Mouse (Mus musculus): ENCODE measurements around the gene Gm21704. TPM values are rescaled to one million over a fixed set of nuclear protein-coding genes. Genes with fewer than 3 reads are reported as not detected.
"Not testable (repeated sequence)": the region's sequence is repeated elsewhere in the genome, so short reads cannot be mapped to it uniquely, and the experiment has no call there.

The Gm21704 gene
- total RNA-seq (2014; rRNA removed) = not detected in 2 replicates
- not detected in 2 replicates for polyA plus RNA-seq (2012; rRNA removed)

DNA sequence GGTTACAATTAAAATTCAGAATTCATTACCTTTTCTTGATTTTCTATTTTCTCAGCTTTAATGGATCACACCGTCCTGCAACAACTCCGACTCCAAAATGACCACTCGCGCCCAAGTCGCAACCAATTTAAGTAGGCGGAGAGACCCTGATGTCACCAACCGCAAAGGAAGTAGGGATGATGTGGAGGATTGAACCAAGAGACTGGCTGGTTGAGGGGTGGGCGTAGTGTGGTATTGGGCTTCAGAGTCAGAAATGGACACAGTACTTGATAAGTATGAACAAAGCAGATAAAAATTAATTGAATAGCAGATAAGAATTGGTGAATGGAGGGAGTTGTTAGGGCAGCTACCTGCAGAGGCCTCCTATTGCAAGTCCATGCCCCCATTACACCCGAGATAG lies at the start of gene Gm21704, which contains the start of gene Gm21708:
TSS of gene Gm21704 (minus strand) at position 101 of the 400 bp plus-strand sequence.
TSS of gene Gm21708 (minus strand) at position 101 of the 400 bp plus-strand sequence.
- H3K4me3 ChIP-seq (ENCODE audit: insufficient read depth, low read depth, low read length); H3K79me2 ChIP-seq (ENCODE audit: control insufficient read depth, insufficient read depth, low read length); H3K9ac ChIP-seq (ENCODE audit: low read depth, low read length); H3K27me3 ChIP-seq (ENCODE audit: control insufficient read depth, insufficient read depth, low read length); H3K36me3 ChIP-seq (ENCODE audit: control insufficient read depth, insufficient read depth, low read length); DNase-seq (ENCODE audit: extremely low read depth, low read depth, low spot score); H3K27ac ChIP-seq (replicated peaks; ENCODE audit: insufficient read depth, low read depth, low read length); H3K4me1 ChIP-seq (ENCODE audit: control insufficient read depth, insufficient read depth, low read length): not testable (repeated sequence)
- no CpG with 5 or more reads among the region's 9 CpGs for WGBS

DNA sequence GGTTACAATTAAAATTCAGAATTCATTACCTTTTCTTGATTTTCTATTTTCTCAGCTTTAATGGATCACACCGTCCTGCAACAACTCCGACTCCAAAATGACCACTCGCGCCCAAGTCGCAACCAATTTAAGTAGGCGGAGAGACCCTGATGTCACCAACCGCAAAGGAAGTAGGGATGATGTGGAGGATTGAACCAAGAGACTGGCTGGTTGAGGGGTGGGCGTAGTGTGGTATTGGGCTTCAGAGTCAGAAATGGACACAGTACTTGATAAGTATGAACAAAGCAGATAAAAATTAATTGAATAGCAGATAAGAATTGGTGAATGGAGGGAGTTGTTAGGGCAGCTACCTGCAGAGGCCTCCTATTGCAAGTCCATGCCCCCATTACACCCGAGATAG lies 64.7 kb downstream of the Gm21704 start, which contains the start of gene Gm21693:
TSS of gene Gm21693 (minus strand) at position 101 of the 400 bp plus-strand sequence.
- WGBS = no CpG with 5 or more reads among the region's 9 CpGs
- not testable (repeated sequence) for DNase-seq (ENCODE audit: extremely low read depth, low read depth, low spot score); H3K27me3 ChIP-seq (ENCODE audit: control insufficient read depth, insufficient read depth, low read length); H3K4me3 ChIP-seq (ENCODE audit: insufficient read depth, low read depth, low read length); H3K79me2 ChIP-seq (ENCODE audit: control insufficient read depth, insufficient read depth, low read length); H3K27ac ChIP-seq (replicated peaks; ENCODE audit: insufficient read depth, low read depth, low read length); H3K36me3 ChIP-seq (ENCODE audit: control insufficient read depth, insufficient read depth, low read length); H3K9ac ChIP-seq (ENCODE audit: low read depth, low read length); H3K4me1 ChIP-seq (ENCODE audit: control insufficient read depth, insufficient read depth, low read length)

DNA sequence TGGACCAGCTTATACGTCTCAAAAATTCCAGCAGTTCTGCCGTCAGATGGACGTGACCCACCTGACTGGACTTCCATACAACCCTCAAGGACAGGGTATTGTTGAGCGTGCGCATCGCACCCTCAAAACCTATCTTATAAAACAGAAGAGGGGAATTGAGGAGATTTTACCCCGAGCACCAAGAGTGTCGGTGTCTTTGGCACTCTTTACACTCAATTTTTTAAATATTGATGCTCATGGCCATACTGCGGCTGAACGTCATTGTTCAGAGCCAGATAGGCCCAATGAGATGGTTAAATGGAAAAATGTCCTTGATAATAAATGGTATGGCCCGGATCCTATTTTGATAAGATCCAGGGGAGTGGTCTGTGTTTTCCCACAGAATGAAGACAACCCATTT lies 69.3 kb downstream of the Gm21704 start:
- not testable (repeated sequence) for H3K4me3 ChIP-seq (ENCODE audit: insufficient read depth, low read depth, low read length); DNase-seq (ENCODE audit: extremely low read depth, low read depth, low spot score); H3K9ac ChIP-seq (ENCODE audit: low read depth, low read length); H3K36me3 ChIP-seq (ENCODE audit: control insufficient read depth, insufficient read depth, low read length); H3K4me1 ChIP-seq (ENCODE audit: control insufficient read depth, insufficient read depth, low read length); H3K27me3 ChIP-seq (ENCODE audit: control insufficient read depth, insufficient read depth, low read length); H3K79me2 ChIP-seq (ENCODE audit: control insufficient read depth, insufficient read depth, low read length); H3K27ac ChIP-seq (replicated peaks; ENCODE audit: insufficient read depth, low read depth, low read length)
- no CpG with 5 or more reads among the region's 11 CpGs for WGBS

Other genes starting within 250 kb of the Gm21704 start
- not detected in 2 replicates for gene Gm21677, start 103.7 kb downstream of the Gm21704 start, total RNA-seq (2014; rRNA removed)
- not detected in 2 replicates for gene Gm21677, start 103.7 kb downstream of the Gm21704 start, polyA plus RNA-seq (2012; rRNA removed)
- not detected in 2 replicates for gene Gm21693, start 64.8 kb downstream of the Gm21704 start, total RNA-seq (2014; rRNA removed)
- not detected in 2 replicates for gene Gm21693, start 64.8 kb downstream of the Gm21704 start, polyA plus RNA-seq (2012; rRNA removed)
- gene Gm21708, start within 50 bp of the Gm21704 start, total RNA-seq (2014; rRNA removed) = not detected in 2 replicates
- gene Gm21708, start within 50 bp of the Gm21704 start, polyA plus RNA-seq (2012; rRNA removed) = not detected in 2 replicates

All from liver, adult 2 months (tissue).